Mouse (Mus musculus) R1 (cell line): ENCODE data around the gene Tbrg4.

Experiments used
- DNase-seq: peaks from one replicate; pipeline ENCODE4 v3.0.0-alpha.2; 2018; ENCODE audit warnings: low read depth, low spot score

Tbrg4 gene

DNA sequence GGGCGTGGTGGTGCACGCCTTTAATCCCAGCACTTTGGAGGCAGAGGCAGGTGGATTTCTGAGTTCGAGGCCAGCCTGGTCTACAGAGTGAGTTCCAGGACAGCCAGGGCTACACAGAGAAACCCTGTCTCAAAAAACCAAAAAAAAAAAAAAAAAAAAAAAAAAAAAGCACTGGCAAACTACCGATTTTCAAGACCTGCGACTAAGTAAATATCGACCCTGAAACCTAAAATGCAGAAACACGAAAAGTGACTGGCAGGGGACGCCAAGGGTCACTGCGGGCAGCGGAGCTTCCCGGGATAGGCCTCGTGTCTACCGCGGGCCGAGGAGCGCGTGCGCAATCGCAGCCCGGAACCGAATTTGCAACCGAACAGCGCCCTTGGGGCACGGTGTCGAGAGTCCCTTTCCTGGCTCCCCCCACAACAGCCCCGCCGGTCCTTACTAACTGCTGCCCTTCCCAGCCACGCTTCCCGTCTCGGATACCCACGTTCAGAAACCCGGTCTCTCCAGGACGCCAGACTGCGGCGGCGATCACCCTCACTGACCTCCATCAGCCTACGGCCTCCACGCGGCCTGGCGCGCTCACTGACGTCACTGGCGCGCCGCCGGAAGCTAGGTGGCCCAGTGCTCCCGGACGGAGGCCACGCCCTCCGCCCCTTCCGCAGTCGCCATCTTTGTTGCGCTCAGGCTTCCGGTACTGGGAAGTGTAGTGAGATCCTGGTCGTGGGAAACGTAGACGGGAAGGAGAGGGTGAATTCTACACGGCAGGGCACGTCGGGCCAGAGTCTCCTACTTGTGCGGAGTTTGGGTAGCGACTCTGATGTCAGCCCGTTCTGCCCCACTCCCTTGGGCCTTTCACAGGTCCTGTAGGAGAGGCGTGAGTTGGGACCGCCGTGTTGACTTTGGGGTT lies at the start of gene Tbrg4:
Gene Tbrg4 (minus strand): TSS at position 590 of the 910 bp plus-strand sequence.
- peak; percentile 96 for DNase-seq

DNA sequence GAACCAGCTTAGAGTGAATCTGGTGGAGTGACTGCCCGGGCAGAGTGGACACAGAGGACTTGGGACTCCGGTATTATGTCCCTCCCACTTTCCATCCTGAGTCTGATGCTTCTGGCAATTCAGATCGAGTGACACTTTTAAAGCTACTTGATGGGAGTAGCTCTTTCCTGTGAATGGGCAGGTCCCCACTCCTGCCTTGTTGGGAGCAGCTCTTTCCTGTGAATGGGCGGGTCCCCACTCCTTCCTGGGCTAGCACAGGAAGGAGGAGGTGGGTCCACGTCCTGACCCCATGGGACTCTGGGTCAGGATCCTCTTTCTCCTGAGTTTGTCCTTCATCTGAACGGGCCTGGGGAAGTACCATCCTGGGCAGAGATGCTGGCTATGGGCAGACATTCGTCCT lies 49.5 kb upstream of the Tbrg4 start:
- no peak for DNase-seq

DNA sequence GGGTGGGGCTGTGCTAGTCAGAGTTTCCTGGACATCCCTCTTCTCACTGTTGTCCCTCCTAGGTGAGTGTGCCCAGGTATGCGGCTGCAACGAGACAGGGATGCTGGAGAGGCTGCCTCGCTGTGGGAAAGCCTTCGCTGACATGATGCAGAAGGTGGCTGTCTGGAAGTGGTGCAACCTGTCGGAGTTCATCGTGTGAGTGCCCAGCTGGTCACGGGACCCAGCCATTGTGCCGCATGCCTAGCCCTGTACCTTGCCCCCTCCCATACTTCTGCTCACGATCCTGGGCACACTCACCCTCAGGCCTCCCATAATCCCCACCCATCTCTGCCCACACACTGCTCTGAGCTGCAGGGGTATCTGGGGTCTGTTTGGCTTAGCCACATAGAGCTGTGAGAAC lies 48.8 kb upstream of the Tbrg4 start:
- DNase-seq, result no peak

DNA sequence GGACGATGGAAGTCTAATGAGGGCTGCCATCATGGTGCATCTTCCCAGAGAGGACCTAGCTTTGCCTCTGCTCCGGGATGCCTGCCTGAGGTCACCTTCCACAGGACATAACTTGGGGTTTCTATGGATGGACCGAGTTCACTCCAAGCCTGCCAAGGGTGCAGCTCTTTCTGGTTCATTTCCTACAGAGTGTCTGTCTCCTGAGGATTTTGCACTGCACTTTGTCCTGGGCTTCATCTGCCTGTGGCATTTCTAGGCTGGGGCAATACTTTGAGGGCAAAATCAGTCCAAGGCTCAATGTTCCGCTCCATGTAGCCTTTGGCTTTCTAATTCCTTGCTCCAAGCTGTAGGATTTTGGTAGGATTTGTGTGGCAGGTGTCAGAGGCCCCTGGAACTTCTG lies 45.0 kb upstream of the Tbrg4 start:
- no peak for DNase-seq

DNA sequence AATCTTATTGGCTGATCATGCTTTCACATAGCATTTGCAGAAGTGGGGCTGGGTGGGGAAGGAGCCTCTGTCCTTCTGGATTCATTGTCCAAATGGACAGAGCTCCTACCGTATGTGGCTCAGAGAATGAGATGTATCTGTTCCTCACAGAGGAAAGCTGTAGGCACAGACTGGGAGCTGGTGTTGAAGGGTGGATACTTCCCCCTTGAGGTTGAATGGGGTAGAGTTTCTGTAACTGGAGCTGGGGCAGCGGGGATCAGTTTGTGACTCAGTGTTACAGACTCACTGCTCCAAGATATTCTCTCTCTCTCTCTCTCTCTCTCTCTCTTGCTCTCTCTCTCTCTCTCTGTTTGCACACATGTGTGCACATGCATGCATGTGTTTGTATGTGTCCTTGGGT lies 44.2 kb upstream of the Tbrg4 start:
- no peak for DNase-seq

DNA sequence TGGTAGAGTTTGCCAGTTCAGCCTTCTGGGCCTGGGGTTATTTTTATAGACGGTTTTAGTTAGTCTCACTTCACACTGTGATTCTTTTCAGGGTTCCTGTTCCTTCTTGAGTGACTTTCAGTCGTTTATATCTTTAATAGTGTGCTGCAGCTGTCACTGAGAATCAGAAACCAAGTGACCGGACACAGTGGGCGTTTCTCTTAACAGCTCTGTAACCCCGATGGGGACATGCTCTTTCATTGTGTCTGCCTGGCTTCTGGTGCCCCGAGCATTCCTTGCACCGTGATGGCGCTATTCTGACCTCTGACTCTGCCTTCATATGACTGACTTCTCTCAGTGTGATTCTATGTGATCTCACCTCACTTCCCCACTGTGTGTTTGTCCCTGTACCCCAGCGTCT lies 43.2 kb upstream of the Tbrg4 start:
- DNase-seq, result no peak

DNA sequence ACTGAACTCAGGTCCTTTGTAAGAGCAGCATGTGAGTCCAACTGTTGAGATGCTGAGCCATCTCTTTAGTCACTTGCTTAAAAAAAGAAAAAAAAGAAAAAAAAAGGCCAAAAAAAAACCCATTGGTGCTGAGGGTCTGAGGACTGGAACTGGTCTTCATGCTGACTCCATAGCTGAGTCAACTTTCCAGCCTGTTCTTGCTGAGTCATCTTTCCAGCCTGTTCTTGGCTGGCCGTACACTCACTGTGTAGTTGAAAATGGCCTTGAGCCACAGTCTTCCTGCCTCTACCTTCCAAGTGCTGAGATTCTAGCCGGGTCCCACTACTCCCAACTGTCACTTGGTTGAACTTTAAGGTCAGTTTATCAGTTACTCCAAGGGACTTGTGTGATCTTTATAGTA lies 40.8 kb upstream of the Tbrg4 start:
- peak; percentile 41 for DNase-seq

DNA sequence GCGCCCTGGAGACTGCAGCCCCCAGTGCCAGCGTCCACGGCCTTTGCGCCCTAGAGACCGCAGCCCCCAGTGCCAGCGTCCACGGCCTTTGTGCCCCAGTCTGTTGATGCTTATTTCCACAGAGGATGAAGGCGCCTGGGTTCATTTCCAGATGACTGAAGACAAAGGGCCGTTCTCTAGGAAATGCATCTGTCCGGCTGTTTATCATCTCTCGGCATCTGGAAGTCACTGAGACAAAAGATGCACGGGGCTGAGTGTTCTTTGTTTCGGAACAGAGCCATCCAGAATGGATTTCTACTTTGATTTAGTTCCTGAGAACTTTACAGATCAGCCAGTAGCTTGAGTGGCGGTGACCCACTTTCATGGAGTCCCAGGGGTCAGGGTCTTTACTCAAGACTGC lies 35.3 kb upstream of the Tbrg4 start:
- peak; percentile 40 for DNase-seq

DNA sequence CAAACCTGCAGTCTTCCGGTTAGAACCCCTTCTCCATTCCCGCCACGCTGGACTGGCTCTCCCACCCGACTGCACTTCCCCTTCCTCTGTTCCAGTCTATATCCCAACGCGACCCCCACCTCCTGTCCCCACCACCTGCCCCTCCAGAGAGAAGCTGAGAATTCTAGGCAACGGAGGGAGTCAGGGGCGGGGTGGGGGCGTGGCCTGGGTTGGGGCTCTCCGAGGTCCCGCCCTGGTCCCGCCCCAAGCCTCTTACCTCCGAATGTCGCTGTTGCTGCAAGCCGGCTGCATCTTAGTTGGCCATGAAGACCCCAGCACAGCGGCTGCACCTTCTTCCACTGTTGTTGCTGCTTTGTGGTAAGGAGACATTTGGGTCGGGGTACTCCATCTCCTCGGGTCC lies 32.4 kb upstream of the Tbrg4 start, which contains the start of gene Ramp3:
Gene Ramp3 (plus strand): TSS at position 251 of the 400 bp plus-strand sequence.
- peak; percentile 82 for DNase-seq

DNA sequence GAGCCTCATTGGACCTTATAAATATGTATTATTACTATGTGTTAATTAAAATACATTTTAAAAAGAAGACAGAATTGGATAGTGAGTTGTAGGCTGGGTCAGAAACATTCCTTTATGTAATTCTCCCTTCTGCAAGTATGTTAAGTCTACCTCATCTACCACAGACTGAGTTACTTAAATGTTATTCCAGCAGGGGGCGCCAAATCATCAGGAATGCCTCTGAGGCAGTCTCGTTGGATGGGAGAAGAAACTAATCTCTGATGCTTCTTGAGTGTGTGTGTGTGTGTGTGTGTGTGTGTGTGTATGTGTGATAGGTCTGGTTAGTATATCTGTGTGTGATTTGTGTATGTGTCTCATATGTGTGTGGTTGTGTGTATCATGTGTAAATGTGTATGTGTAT lies 29.0 kb upstream of the Tbrg4 start:
- DNase-seq, result peak; percentile 92

DNA sequence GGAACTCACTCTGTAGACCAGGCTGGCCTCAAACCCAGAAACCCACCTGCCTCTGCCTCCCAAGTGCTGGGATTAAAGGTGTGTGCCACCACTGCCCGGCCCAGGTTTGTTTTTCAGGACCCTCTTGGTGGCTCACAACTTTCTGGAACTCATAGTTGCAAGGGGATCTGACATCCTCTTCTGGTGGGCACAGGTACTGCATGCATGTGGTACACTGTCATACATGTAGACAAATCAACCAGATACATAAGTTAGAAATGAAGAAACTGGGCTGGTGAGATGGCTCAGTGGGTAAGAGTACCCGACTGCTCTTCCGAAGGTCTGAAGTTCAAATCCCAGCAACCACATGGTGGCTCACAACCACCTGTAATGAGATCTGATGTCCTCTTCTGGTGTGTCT lies 27.1 kb upstream of the Tbrg4 start:
- peak; percentile 56 for DNase-seq

DNA sequence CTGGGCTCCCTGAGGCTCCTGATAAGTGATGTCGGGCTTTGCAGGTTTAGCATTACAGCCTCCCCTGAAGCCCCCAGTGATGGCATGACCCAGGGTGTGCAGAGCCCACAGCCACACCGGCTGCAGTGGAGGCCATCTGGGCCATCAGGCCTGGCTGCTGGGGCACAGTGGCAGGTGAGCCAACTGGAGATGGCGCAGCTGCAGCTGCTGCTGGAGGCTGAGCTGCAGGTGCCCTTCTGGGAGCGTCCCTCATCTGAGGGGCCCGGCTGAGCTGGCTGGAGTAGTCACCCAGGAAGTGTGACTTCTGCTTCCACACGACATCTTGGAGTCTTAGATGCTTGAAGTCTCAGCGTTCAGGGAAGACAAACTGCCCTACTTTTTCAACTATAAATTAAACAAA lies 24.7 kb upstream of the Tbrg4 start:
- DNase-seq, result no peak

DNA sequence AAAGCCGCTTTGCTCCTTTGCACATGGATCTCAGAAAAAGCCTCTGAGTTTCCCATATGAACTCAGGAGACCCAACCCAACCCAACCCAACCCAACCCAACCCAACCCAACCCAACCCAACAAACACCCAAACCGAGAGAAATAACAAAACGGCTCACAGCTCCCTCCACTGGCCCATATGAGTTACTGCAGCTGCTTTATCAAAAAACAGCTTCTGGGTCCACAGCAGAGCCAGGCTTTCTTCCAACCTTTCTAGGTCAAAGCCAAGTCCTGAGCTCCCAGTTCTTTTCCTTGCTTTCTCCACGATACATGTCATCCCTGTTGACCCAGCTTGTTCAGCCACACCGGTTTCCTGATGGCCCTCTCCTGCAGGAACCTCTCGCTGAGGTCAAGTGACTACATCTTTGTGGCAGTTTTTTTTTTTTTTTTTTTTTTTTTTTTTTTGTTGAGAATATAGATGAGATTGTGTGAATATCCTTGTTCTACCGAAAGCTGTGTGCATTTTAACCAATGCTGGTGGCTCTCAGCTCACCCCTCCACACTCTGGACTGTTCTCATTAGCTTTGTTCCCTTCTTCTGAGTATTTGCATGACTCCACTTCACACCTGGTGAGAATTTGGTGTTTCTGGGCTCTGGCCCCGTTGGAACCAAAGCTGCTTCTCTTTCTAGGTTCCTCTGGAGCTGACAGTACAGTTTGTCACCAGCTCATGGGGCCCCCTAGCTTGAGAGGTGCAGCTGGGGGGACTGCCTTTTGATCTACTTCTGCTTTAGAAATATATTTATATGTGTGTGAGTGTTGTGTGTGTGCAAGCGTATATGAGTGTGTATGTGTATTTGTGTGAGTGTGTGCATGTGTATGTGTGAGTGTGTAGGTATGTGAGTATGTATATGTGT lies 22.2 kb upstream of the Tbrg4 start:
- peak; percentile 62 for DNase-seq

DNA sequence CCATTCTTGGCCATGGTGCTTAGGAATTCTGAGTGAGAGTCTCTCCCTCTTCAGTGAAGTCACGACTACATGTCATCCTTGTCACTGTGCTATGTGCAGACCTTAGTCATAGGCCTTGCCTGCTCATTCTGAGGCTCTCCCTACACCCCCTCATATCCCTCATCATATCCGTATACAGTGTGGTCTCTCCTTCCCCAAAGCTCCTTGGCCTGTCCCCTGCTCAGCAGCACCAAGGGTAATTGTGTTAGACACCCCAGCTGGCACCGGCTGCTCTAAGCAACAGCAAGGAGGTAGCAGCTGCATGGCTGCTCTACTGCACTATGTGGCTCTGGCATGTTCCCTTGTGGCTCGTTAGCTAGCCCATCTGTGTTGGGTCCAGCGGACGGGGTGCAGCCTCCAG lies 18.7 kb upstream of the Tbrg4 start:
- no peak for DNase-seq

DNA sequence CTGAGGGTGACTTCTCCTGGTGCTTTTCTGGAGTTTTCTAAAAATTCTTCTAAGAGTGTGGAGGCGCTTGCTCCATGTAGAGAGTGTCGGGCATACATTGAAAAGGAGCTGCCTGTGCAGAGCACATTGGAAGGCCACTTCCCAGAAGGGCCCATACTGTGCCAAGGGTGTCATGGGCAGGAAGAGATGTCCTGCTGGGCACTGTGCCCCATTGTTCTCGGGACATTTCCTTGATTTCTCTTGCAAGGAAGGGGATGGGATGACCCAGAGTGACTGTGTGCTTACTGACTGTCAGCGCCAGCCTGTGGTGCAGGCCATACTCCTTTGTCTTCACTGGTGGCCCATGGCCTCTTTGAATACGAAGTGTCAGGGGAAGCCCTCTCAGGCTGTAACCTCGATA lies 13.2 kb upstream of the Tbrg4 start:
- no peak for DNase-seq

DNA sequence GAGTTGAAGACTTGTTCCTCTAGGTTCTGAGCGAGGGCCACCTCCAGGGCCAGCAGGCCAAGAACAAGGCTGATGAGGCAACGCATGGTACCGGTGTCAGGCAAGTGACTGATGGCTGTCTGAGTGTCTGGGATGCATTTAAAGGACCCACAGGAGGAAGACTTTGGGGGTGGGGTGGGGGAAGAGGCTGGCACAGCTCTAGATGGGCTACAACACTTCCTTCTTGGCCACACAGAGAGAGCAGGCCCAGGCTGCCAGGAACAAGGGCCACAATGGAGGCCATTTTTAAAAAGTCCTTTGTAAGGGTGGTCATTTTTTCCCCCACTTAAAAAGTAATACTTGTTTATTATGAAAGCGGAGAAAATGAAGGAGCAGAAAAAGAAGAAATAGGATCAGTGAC lies 12.7 kb upstream of the Tbrg4 start, which contains the start of gene Wap:
Gene Wap (minus strand): TSS at position 101 of the 400 bp plus-strand sequence.
- DNase-seq, result no peak

DNA sequence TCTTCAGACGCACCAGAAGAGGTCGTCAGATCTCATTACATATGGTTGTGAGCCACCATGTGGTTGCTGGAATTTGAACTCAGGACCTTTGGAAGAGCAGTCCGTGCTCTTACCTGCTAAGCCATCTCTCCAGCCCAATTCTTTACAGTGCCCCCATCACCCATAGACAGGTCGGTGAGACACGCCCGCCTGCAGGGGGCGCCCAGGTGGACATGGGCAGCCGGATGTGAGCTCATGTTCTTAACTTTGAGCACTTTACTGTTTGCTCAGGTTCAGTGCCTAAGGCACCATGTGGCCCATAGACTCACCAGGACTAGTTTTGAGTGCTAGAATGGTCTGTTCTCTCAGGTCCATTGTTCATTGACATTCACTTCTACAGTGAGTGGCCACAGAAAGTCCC lies 10.3 kb upstream of the Tbrg4 start:
- DNase-seq, result peak; percentile 58

DNA sequence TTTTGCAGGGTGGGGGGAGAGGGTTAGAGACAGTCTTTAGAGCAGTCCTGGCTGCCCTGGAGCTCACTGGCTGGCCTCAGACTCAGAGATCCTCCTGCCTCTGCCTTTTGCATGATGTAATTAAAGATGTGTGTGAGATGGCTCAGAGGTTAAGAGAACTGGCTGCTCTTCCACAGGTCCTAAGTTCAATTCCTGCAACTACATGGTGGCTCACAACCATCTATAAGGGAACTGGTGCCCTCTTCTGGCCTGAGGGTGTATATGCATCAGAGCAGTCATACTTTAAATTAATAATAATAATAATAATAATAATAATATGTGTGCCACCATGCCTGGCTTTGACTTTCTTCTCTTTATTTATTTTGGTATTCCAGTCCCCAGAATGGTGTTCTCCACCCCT lies 3.8 kb upstream of the Tbrg4 start:
- peak; percentile 56 for DNase-seq

DNA sequence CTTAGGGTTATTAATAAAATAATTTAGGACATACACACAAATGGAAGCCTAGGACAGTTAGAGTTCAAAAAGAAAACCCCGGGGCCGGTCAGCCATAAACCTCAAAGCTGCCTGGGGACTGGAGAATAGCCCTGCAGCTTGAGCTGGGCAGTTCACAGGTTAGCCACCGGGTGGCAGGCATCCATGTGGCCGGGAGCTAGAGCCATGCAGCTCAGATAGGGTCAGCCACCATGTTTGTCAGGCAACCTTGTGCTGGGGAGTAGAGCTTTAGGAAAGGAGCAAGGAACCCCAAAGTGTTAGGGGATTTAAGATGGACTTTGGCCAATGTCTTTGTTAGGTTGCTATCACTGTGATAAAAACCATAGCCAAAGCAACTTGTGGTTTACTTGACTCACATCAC lies 2.7 kb upstream of the Tbrg4 start:
- peak; percentile 86 for DNase-seq

DNA sequence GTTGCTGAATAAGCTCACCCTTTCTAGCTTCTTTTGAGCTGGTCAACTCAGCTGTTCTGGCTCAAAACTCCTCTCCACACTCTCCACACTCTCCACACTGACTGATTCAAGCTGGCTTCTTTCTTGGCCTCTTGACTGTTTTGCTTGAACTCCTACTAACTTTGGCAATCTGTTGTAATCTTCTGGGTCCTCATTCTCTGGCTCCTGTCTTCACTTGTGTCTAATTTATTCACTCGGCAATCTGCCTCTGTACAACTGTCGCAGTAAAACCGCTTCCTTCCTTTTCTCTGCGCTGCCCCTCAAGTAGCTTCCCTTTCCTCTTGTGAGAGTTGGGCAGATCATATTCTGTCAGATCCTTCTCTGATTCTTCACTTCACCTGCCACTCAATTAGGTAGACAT lies 1.9 kb upstream of the Tbrg4 start:
- no peak for DNase-seq

DNA sequence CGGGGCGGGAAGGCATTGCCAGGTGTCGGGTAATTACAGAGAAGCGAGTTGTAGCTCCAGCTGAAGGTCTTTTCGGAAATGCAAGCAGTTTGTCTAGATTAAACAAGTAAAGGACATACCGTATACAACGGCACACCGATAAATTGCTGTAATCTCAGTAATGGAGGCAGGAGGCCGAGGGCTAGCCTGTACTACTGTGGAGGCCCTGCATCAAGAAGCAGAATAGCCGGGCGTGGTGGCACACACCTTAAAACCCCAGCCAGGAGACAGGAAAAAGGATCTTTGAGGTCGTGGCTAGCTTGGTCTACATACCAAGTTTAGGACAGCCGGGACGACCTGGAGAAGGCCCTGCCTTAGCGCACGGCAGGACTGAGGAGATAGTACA lies 513 bp upstream of the Tbrg4 start:
- no peak for DNase-seq

DNA sequence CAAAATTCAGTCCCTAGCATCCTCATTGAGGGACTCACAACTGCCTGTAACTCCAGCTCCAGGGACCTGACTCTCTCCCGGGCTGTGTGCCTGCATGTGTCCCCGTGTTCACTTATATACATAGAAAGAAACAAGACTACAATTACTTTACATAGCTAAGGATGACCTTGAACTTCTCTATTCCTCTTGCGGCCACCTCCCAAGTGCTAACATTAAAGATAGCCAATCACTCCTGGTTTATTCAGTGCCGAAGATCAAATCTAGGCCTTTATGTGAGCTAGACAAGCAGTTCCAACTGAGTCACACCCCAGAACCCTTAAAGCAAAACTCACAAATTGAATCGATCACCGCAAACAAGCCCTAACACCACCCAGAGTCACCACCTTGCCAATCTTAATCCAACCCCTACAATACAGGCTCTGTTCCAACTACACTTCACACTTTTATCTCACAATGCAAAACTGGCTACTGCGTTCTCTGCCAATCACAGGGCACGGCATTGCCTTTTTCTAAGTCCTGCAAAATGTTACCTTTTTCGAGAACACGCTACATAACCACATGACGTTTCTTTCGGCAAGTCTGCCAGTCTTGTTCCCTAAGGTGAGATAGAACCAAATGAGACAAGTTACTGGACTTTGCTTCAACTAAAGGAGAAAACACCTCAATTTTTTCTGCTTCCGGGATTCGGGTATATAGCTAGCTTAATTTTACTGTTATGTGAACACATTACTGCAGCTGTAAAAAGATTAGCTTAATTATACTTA lies 1.1 kb downstream of the Tbrg4 start:
- peak; percentile 54 for DNase-seq
